Mouse (Mus musculus): ENCODE data around the gene Tubg1. TPM values are rescaled to one million over a fixed set of nuclear protein-coding genes. Genes with fewer than 3 reads are reported as not detected.

The Tubg1 gene
- polyA plus RNA-seq, 1 experiment from 2014 or later: 49.7 TPM

DNA sequence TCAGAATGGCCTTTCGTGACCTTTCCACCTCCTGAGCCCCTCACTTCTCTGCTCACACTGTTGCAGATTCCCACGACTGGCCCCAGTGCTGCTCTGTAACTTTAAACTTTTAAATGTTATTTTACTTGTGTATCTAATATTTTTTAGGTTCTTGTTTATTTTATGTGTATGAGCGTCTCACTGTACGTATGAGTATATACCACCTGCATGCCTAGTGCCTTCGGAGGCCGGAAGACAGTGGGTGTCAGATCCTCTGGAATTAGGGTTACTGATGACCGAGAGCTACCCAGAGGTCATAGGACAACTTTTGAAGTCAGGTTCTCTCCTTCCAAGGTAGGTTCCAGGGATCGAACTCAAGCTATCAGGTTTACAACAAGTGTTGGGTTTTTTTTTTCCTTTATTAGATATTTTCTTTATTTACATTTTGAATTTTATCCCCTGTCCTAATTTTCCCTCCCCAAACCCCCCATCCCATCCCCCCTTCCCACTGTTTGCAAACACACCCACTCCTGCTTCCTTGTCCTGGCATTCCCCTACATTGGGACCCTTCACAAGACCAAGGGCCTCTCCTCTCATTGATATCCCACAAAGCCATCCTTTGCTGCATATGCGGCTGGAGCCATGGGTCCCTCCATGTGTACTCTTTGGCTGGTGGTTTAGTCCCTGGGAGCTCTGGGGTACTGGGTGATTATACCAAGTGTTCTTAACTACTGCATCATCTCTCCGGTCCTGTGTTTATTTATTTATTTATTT lies 22.7 kb downstream of the Tubg1 start:
- DNase-seq (no peak), ATAC-seq (ENCODE audit: low read depth) (no peak)
- Histone ChIP-seq H3K27me3 (peaks cover 56% of the 10 kb centered on the region), H3K9ac (no peak overlapping the region), H3K4me3 (replicated peaks) (no peak overlapping the region), H3K4me2 (no peak overlapping the region), H3K4me1 (replicated peaks) (peaks cover 11% of the 10 kb centered on the region), H3K27ac (no peak overlapping the region), H3K36me3 (no peaks in the 10 kb centered on the region), H3K9me3 (replicated peaks) (no peaks in the 10 kb centered on the region)
- WGBS (ENCODE audit: insufficient replicate concordance): 70% methylated on average over 10 of the region's 10 CpGs

DNA sequence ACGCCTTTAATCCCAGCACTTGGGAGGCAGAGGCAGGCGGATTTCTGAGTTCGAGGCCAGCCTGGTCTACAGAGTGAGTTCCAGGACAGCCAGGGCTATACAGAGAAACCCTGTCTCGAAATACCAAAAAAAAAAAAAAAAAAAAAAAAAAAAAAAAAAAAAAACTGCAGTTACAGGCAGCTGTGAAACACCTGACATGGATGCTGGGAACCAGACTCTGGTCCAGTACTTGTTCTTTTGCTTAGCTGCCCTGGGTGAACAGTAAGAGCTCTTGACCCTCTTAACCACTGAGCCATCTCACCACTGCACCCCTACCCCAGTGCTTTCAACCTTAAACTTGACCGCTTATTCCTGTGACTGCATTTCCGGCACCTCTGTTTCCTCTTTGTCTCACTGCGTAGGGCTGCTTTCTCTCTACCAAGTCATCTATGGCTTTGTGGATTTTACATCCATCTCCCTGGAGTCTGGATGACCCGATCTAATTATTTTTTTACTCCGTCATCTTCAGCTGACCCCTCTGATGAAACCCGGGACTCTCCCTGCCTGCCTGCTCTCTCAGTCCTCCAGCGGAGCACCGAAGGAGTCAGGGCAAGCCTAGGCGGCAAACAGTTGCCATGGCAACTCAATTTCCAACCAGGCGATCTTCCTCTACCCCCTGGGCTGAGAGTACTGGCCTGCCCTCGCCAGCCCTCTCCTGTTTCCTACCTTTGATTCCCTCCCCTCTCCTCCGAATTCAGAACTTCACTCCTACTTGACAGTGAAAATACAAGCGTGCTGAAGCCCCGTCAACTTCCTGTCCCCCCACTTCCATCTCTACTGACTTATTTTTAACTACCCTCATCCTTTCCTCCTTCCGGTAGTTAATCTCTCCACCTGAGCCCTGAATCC lies 23.8 kb downstream of the Tubg1 start:
- no peak for ATAC-seq (ENCODE audit: low read depth)
- H3K27ac ChIP-seq: no peak overlapping the region
- no peaks in the 10 kb centered on the region for H3K9me3 ChIP-seq (replicated peaks)
- whole genome bisulfite sequencing (ENCODE audit: insufficient replicate concordance): 16% methylated on average over 19 of the region's 19 CpGs
- 0 out of 2 replicates have a peak overlapping the region, but pooled peaks have one; percentile 11 for H3K9ac ChIP-seq
- no peak for DNase-seq
- H3K36me3 ChIP-seq: no peaks in the 10 kb centered on the region
- H3K4me3 ChIP-seq (replicated peaks): peak overlapping the region; percentile 30
- H3K4me2 ChIP-seq: peak overlapping the region; percentile 47
- H3K27me3 ChIP-seq: peaks cover 55% of the 10 kb centered on the region
- peaks cover 11% of the 10 kb centered on the region for H3K4me1 ChIP-seq (replicated peaks)

DNA sequence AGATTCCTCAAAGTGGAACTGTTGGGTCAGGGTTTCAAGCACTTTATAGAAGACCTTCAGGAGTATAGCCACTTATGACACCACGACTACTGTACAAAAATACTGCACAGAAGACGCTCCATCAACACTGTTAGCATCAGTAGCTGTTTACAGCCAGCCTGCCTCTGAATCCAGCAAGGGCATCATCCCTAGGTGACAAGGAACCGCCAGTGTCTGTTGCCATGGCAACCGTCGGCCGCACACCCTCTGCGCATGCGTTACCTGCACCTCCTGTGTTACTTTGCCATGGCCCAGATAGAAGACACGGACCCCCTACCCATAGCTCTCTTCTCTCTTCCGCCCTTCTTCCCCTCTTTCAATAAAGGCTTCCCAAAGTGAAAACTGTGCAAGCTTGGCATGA lies 26.6 kb downstream of the Tubg1 start:
- Histone ChIP-seq H3K27me3 (peaks cover 29% of the 10 kb centered on the region), H3K4me1 (replicated peaks) (peaks cover 10% of the 10 kb centered on the region), H3K36me3 (no peaks in the 10 kb centered on the region), H3K9ac (no peak overlapping the region), H3K9me3 (replicated peaks) (no peaks in the 10 kb centered on the region), H3K27ac (no peak overlapping the region), H3K4me3 (replicated peaks) (no peak overlapping the region), H3K4me2 (no peak overlapping the region)
- ATAC-seq (ENCODE audit: low read depth): no peak
- no peak for DNase-seq
- 52% methylated on average over 10 of the region's 10 CpGs for WGBS (ENCODE audit: insufficient replicate concordance)

DNA sequence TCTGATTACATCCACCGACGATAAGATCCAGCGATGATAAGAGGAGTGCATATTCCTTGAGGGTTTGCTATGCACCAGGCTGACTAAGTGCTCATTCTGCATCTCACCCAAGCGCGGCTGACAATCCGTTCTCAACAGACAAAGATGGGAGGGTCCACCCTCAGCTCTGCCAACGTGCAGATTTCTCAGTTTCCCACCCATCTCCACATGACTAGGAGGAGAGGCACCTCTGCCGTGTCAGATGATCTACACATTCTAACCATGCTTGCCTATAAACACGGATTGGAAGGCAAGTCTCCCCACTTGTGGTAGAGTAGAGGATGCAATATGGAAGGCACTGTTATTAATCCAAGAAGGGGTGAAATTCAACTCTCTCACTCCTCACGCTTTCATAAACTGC lies 29.0 kb downstream of the Tubg1 start:
- Histone ChIP-seq H3K4me3 (replicated peaks) (no peak overlapping the region), H3K27me3 (peaks cover 13% of the 10 kb centered on the region), H3K9me3 (replicated peaks) (no peaks in the 10 kb centered on the region), H3K4me2 (no peak overlapping the region), H3K27ac (no peak overlapping the region; the same call in 1 of the 2 replicates), H3K9ac (no peak overlapping the region), H3K4me1 (replicated peaks) (peaks cover 7% of the 10 kb centered on the region), H3K36me3 (no peaks in the 10 kb centered on the region)
- no peak for DNase-seq
- no peak for ATAC-seq (ENCODE audit: low read depth)
- 62% methylated on average over 10 of the region's 10 CpGs for WGBS (ENCODE audit: insufficient replicate concordance)

DNA sequence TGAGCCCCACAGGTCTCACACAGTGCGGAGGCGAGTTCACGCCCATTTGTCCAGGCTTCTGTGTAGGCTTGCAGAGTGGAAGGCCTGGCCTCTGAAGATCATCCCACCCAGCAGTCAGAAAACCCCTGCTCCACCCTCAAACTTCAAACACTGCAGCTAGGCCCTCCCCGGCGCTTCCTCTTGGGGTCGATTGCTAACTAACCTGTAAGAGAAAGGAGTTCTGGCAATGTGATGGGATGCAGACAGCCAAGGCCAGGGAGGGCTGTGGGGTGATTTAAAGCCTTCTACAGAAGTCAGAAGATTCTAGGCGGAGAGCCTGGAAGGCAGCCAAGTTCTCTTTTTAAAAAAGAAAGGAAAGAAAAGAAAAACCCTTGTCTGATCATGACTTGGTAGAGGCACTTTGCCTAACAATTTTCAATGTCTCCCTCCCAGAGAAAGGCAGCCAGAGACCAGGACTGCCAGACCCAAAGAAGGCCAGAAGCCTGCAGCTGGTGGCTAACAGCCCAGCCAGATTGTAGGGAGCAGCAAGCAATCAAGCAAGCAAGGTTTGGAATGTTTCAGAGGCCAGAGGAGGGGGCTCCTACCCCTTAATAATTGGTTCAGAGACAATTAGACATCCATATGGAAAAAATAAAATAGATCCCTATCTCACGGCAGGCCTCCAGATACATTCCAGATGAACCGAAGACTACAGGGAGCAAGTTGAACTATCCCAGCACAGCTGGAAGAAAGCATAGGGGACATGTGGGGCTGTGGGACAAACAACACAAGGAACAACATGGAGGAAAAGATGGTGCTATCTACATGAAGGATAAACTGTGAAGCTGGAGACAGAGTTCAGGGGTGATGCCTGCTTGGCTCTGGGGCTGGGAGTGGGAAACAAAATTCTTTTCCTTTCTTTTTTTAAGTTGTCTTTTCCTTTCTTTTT lies 29.7 kb downstream of the Tubg1 start:
- Histone ChIP-seq H3K27me3 (peaks cover 12% of the 10 kb centered on the region; the same call in 1 of the 2 replicates), H3K9ac (no peak overlapping the region), H3K27ac (no peak overlapping the region; the same call in 1 of the 2 replicates), H3K4me3 (replicated peaks) (no peak overlapping the region), H3K4me2 (no peak overlapping the region), H3K4me1 (replicated peaks) (0 out of 2 replicates have a peak, but pooled peaks cover 4% of the 10 kb centered on the region), H3K9me3 (replicated peaks) (no peaks in the 10 kb centered on the region), H3K36me3 (no peaks in the 10 kb centered on the region)
- 50% methylated on average over 9 of the region's 9 CpGs for WGBS (ENCODE audit: insufficient replicate concordance)
- no peak for DNase-seq
- ATAC-seq (ENCODE audit: low read depth): no peak

DNA sequence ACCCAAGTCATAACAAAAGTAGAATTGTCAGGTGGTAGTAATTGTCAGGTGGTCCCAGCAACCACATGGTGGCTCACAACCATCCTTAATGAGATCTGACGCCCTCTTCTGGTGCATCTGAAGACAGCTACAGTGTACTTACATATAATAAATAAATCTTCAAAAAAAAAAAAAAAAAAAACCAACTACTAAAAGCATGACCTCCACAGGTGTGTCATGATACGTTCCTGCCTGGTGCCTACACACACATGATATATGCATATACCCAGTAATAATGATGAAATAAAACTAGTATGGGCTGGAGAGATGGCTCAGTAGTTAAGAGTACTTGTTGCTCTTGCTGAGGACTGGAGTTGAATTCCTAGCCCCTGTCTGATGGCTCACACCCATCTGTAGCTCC lies 31.3 kb downstream of the Tubg1 start:
- ATAC-seq (ENCODE audit: low read depth) (no peak), DNase-seq (no peak)
- Histone ChIP-seq H3K9me3 (replicated peaks) (no peaks in the 10 kb centered on the region), H3K9ac (no peak overlapping the region), H3K4me1 (replicated peaks) (peaks cover 9% of the 10 kb centered on the region), H3K4me3 (replicated peaks) (no peak overlapping the region), H3K36me3 (no peaks in the 10 kb centered on the region), H3K27me3 (peaks cover 28% of the 10 kb centered on the region), H3K27ac (no peak overlapping the region), H3K4me2 (no peak overlapping the region)
- 29% methylated on average over 2 of the region's 2 CpGs for WGBS (ENCODE audit: insufficient replicate concordance)

DNA sequence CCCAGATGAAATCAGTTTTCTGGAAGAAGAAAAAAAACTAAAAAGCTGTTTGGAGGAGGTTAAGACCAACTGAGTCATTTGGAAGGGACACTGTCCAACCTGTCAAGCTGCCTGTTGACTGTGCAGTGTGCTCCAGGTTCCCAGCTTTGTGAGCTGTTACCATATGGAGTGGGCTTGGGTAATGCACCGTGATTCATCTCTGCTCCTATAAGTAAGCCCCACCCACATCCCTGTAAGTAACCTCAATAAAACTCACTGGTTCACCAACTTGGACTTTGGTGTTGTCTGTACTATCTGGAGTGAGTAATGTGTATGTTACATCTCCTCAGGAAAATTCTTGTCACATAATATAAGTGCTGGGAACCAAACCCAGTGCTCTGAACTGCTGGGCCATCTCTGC lies 33.1 kb downstream of the Tubg1 start:
- H3K4me2 ChIP-seq: no peak overlapping the region
- no peaks in the 10 kb centered on the region for H3K36me3 ChIP-seq
- H3K4me1 ChIP-seq (replicated peaks): peaks cover 12% of the 10 kb centered on the region
- no peak overlapping the region for H3K27ac ChIP-seq
- no peaks in the 10 kb centered on the region for H3K9me3 ChIP-seq (replicated peaks)
- WGBS (ENCODE audit: insufficient replicate concordance): 81% methylated on average over 1 of the region's 1 CpGs
- no peak overlapping the region for H3K9ac ChIP-seq
- DNase-seq: no peak
- no peak for ATAC-seq (ENCODE audit: low read depth)
- peaks cover 43% of the 10 kb centered on the region for H3K27me3 ChIP-seq
- no peak overlapping the region for H3K4me3 ChIP-seq (replicated peaks)

DNA sequence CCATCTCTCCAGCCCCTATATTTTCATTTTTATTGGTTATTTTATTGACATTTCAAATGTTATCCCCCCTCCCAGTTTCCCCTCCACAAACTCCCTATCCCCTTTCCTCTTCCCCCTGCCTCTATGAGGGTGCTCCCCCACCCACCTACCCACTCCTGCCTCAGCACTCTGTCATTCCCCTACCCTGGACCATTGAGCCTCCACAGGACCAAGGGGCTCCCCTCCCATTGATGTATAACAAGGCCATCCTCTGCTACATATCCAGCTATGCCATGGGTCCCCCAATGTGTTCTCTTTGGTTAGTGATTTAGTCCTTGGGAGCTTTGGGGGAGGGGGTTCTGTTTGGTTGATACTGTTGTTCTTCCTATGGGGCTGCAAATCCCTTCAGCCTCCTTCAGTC lies 34.9 kb downstream of the Tubg1 start:
- Histone ChIP-seq H3K27ac (no peak overlapping the region), H3K4me2 (no peak overlapping the region), H3K36me3 (no peaks in the 10 kb centered on the region), H3K27me3 (peaks cover 54% of the 10 kb centered on the region), H3K4me1 (replicated peaks) (peaks cover 8% of the 10 kb centered on the region), H3K9me3 (replicated peaks) (no peaks in the 10 kb centered on the region), H3K9ac (no peak overlapping the region), H3K4me3 (replicated peaks) (no peak overlapping the region)
- DNase-seq: no peak
- no peak for ATAC-seq (ENCODE audit: low read depth)

DNA sequence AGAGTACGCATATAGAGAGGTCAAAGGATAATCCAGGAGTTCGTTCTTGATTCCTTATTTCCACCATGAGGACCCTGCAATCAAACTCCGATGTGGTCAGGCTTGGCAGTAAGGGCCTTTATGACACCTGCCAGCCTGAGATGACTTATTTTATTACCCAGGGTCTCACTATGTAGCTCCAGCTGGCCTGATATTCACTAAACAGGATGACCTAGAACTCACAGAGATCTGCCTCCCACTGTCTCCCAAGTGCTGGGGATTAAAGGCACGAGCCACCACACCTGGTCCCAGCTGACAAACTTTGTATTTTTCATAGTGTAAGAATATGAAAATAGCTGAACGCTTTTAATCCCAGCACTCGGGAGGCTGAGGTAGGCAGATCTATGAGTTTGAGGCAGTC lies 35.4 kb downstream of the Tubg1 start:
- no peaks in the 10 kb centered on the region for H3K9me3 ChIP-seq (replicated peaks)
- peaks cover 57% of the 10 kb centered on the region for H3K27me3 ChIP-seq
- DNase-seq (no peak), ATAC-seq (ENCODE audit: low read depth) (no peak)
- no peak overlapping the region for H3K9ac ChIP-seq
- peaks cover 8% of the 10 kb centered on the region for H3K4me1 ChIP-seq (replicated peaks)
- no peak overlapping the region for H3K4me2 ChIP-seq
- H3K36me3 ChIP-seq: no peaks in the 10 kb centered on the region
- WGBS (ENCODE audit: insufficient replicate concordance): 58% methylated on average over 6 of the region's 6 CpGs
- no peak overlapping the region for H3K4me3 ChIP-seq (replicated peaks)
- H3K27ac ChIP-seq: no peak overlapping the region

DNA sequence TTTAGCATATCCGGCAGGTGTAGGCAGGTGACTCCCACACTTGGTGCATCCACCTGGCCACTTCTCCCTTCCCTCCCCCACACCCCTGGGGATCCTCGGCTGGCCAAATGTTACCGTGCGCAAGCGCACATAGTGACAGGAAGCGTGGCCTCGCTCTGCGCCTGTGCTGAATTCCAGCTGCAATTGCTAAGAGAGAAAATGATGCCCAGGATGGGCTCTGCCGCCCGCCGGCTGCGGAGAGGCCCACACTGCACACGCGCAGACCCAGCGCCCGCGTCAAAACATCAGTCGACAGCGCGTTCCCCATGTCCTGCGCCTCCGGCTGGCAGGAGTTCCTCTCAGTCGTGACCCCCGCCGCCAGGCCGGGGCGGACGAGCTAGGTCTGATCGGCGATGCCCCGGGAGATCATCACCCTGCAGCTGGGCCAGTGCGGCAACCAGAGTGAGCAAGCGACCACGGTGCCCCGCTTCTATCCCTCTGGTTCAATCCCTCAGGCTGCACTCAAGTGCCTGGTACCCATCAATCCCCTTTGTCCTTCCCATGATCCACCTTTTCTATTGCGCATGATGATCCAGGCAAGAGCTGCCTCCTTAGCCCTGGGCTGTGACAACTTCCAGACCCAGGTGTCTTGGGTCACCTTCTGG lies 36.1 kb downstream of the Tubg1 start, which contains the start of gene Tubg2:
Gene Tubg2, plus strand, starts transcription at position 180 of the 644 bp plus-strand sequence.
- H3K4me2 ChIP-seq: peak within 1 kb of the TSS; percentile 59
- H3K27me3 ChIP-seq: peaks cover 63% of the 10 kb centered on the region
- ATAC-seq (ENCODE audit: low read depth): no peak
- peaks cover 8% of the 10 kb centered on the region for H3K4me1 ChIP-seq (replicated peaks)
- H3K9me3 ChIP-seq (replicated peaks): no peaks in the 10 kb centered on the region
- DNase-seq: no peak
- H3K4me3 ChIP-seq (replicated peaks): peak within 1 kb of the TSS; percentile 38
- H3K36me3 ChIP-seq: no peaks in the 10 kb centered on the region
- no peak within 1 kb of the TSS for H3K27ac ChIP-seq
- 5% methylated on average over 36 of the region's 36 CpGs for WGBS (ENCODE audit: insufficient replicate concordance)
- H3K9ac ChIP-seq: no peak within 1 kb of the TSS

All from liver, embryonic 13.5 days (tissue).